Mouse (Mus musculus) adrenal gland (tissue): ENCODE results near the gene Fgd3.

Experiments used
- intact Hi-C: fragments of 180-260 bp; cut with DNase I; formaldehyde crosslinking; loops from one replicate; pipeline ENCODE4 v1.15.1; 2025

Gene Fgd3

DNA sequence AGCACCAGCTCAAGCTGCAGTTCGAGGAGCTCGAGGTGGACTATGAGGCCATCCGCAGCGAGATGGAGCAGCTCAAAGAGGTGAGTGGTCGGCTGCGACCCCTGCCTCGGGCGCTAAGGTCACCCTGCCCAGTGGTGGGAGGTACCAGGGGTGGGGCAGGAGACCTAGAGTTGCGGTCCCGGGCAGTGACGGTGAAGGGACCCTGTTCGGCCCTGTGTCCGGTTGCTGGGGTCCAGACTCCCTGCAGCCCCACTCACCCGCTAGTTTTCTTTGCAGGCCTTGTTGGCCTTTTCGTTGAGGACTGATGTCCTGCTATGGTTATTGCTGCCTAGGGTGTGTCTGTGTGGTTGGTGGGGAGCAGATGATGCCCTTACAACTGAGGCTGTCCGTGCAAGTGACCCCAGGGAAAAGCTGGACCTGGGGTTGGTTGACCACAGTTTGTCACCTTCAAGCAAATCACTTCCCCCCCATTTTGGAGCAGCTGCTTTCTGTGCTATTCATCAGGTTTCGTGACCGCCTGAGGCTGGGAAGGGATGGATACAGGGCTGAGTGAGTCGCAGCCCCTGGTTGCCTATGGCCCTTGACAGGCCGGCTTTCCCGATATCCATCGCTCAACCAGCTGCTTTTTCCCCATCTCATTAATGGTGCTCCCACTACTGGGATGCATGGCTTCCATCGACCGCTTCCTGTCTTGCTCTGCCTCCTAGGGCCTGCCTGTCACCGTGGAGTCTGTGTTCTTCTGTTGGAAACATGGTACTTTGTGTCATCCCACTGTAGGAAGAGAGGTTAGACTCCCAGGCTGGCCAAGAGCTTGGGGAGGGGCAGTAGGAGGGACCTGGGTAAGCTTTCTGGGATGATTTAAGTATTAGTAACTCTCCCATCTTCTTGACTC, 22.0 kb upstream of the Fgd3 start:
- intact Hi-C loops = no loop called here

DNA sequence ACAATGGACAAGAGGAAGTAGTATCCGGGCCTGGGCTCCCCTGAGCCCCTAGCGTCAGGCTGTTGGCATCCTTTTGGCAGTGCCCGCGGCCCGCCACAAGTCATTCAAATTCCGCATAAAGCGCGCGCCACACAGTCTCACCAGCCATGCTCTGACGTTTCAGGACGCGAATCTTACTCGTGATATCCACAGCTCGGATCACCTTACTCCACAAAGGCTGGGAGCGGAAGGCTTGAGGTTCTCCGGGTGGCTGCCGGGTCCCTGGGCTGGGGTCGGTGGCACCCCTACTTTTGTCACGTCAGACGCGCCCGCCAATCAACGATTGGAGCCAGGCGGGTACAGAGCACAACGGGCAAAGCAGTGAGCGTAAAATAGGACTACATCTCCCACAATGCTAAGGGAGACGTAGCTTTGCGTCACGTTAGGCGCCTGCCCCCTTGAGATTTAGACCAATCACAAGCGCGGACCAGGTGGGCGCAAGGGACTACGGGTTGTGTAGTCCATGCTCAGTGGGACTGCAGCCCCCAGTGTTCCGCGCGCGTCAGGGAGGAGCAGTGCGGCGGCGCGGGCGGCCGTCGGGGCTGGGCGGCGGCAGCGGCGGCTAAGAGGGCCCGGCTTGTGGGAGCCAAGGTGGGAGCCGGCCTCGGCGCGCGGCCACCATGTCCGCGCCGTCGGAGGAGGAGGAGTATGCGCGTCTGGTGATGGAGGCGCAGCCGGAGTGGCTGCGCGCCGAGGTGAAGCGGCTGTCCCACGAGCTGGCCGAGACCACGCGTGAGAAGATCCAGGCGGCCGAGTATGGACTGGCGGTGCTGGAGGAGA, 21.1 kb upstream of the Fgd3 start, which contains the start of gene Bicd2:
Gene Bicd2 (plus strand): TSS at position 574 of the 819 bp plus-strand sequence.
- intact Hi-C loops = no loop called here

DNA sequence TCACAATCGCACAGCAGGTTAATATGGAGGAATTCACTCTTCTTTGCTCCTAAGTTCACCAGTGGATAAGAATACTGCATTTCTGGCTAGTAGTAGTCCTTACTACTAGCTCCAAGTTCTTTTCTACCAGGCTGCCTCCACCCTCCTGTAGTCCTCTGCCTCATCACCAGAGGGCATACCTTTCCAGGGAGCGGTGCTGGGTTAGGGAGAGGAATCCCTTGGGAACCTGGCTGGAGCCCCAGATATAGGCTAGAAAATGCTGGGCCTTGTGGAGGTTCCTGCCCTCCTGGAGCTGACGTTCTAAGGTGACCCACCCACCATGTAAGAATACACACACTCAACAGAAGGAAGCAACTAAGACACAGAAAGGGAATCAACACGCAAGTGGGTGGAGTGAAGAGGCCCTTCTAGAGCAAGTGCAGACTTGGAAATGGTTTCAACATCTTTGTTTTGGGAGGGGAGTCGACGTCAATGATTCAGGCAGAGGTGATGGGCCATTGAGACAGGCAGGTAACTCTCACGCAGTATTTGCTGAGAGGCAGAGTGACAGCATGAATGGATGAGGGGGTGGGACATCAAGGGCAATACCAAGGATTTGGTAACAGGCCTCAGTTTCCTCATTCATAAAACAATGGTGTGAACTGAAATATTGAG, 18.9 kb upstream of the Fgd3 start:
- intact Hi-C loops = loop anchor here (1.0 to 5.0 kb wide), 2 partner anchors 42 to 313 kb away; partner anchors contain the start of genes Cenpp and Nol8

DNA sequence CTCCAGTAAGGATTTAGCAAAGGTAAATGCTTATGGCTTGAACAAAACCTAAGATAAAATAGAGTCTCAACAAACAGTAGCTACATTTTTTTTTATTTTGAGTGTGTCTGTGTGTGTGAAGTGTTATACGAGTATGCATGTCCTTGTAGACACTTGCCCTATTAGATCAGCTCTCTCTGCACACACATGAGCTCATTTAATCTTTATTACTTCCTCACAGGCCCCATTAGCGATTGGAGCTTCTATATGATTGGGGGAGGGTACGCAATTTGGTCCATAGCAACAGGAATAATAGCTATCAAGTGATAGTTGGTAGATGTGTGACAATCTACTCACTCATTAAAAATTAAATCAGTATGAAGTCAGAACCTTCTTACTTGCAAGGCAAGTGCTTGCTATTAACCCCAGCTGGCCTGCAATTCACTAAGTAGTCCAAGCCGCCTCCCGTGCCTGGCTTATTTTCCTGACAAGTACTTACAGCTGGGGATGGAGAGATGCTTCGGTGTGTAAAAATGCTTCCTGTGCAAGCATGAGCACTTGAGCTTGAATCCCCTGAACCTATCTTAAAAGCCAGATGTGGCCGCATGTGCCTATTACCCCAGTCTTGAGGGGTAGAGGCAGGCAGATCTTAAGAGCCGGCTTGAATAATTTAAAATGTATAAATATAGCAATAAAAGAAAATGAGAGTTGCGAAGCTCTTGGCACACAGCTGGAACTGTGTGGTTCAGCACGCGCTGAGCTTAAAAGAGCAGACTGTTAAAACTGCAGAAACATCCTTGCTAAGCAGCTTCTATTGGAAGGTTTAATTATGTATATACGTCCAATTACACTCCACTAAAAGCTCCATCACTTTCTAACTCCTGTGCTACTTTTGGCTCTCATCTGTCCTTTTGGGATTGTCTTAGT, 15.2 kb upstream of the Fgd3 start:
- intact Hi-C loops = loop anchor here (5.0 kb wide), 1 partner anchor 317 kb away; the partner anchor contains the start of genes Cenpp and Nol8

DNA sequence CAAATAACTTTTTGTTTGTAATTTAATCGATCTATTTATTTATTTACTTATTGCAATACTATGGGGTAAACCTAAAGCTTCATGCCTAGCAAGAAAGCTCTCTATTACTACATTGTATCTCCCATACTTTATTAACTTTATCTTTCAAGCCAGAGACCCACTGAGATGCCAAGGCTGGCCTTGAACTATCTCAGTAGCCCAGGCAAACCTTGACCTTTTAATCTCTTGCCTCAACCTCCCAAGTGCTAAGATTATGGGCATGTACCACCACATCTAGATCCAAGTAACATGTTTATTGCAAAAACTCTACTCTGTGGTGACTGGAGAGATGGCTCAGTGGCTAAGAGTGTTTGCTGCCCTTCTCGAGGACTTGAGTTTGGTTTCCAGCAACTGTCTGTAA, 13.1 kb upstream of the Fgd3 start:
- intact Hi-C loops = no loop called here

DNA sequence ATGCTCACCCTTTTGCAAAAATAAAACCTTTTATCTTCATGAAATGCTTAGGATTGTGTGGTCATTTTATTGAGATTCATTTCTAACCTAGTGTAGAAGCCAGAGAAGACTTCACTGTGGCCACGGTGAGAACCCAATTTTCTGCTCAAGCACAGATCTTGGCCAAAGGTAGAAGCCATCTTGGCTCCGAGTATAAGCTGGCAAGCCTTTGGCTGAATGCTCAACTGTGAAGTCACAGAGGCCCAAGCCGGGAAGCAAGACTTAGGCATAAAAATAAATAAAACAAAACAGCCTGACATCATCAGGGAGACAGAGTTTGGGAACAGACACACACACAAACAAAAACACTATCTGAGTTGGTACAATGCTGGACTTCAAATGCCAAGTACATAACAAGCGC, 8.0 kb upstream of the Fgd3 start:
- intact Hi-C loops = no loop called here

DNA sequence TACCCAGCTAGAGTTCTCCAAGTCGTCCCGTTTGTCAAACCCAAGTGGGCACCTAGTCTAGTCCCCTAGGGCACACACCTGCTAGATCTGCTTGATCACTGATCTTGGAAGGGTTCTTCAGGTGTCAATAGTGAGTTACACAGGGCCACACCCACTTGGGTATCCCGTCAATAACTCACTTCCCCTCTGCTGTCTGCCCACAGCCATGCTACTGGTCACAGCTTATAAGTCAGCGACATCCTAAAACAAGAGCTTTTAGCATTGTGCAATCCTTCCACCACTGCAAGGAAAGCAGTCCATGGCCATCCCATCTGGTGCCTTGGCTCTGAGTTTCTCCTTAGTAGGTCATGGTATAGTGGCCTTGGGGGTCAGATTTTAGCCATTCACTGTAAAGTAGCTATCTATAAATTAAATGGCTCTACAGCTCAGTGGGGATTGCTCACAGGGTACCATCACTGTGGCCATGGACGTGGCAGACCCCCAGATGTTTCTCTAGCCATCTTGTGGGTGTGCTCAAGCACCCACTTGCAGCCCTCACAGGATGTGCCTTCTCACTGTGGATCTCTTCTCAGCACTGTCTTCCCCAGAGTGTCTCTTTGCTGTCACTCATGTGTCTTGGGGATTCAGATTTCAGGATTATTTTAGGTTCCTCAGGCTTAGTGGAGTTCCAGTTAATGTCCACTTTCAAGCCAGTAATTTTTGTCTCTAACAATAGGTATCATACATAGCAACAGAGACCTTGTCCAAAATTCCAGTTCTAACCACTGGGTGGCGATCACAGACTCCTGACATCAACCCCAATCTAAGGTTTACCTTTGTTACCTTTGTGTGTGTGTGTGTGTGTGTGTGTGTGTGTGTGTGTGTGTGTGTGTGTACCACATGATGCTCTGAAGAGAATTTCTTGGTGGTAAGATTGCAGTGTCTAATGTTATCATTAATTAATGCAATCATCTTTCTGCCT, 6.4 kb upstream of the Fgd3 start:
- intact Hi-C loops = no loop called here

DNA sequence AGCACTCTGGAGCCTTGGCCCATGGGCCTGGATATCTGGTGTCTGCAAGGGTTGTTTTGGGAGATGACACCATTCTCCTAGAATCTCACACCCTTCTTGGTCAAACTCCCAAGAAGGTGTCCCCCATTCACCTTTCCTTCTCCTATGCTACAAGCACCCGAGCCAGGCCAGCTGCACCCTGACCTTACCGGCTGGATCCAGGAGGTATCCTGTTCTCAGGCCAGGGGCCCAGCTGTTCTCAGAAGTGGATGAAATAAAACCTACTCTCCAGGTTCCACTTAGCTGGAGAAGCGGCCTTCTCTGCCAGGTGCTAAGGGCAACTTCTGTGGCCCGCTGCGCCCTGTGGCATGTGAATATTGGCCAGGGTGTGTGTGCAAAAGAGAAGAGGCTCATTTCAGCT, 4.8 kb upstream of the Fgd3 start:
- intact Hi-C loops = no loop called here

DNA sequence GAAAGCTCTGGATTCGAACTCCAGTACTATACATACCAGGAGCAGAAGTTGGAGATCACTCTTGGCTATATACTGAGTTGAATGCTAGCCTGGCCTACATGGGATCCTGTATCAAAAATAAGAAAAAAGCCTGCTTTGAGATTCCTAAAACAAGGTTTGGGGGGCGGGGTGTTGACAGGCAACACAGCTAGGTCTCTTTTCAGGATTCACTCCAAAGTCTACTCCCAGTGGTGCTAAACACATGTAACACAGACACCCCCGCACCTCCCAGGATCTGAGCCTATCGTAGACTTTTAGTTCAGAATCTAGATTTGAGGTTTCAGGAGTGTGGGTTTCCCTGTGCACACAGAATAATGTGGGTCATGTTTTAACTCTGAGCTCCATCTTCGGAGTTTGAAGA, 2.6 kb upstream of the Fgd3 start:
- intact Hi-C loops = no loop called here

DNA sequence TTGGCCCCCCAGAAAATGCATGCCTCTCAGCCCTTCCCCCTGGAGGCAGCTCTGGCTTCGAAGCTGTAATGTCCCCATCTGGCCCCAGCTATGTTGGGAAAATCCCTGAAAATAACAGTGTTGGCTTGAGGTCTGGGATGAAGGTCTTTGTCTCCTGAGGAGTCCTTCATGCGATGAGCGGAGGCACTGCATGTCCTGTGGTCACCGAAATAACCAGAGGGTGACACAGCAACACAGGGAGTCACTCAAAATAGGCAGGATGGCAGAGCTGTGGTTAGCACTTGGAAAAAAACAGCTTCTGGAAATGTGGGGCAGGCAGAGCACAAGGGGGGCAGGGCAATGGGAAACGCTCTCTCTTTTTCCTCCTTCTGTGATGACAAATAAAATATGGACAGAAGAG, 2.1 kb upstream of the Fgd3 start:
- intact Hi-C loops = no loop called here

DNA sequence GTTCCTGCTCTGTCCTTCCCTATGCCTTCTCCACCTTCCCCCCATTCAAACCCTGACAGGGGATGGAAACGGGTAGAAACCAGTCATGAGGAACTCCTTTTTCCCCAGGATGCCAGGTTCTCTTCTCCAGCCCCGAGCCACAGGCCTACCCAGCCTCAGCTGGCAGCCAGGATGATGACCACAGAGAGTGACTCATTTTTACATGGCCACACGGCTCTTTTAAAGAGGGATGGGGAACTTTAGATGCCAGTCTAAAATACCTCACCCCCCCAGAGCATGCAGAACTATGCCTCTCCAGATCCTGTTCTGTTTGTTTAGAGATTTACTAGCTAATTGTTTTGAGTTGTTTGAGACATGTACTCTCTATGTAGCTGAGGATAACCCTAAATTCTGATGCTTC, 1.3 kb upstream of the Fgd3 start:
- intact Hi-C loops = no loop called here

DNA sequence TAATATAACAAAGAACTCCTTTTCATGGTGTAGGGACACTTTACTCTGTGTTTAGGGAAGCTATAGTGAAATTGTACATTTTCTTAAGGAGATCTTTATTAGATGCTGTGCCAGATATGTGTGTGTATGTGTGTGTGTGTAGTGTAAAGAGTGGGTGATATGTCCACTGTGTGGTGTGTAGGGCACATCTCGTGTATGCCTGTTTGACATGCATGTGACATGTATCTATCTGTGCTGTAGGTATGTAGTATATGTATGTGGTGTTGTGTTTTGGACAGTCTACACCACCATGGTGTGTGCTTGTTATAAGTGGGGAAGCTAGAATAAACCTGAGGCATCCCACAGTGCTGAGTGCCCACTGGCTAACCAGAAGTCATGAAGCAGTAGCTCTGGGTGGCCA, 403 bp upstream of the Fgd3 start:
- intact Hi-C loops = no loop called here

DNA sequence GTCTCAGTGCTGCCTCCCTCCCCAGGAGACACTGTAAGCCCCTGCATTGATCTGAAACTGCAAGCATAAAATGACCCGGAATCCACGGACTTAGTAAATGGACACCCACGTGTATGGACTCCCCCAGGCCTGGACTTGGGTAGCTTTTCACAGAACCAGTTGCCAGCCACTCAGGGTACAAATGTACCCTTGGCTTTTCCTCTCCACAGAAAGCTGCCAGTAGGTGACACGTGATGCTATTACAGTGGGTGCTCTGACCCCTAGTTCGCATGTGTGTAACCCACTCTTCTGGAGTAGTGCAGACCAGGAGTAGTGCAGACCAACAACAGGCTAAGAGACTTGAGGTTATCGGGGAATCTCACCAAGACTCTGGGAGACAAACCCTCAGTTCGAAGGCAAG, 2.2 kb downstream of the Fgd3 start:
- intact Hi-C loops = no loop called here

DNA sequence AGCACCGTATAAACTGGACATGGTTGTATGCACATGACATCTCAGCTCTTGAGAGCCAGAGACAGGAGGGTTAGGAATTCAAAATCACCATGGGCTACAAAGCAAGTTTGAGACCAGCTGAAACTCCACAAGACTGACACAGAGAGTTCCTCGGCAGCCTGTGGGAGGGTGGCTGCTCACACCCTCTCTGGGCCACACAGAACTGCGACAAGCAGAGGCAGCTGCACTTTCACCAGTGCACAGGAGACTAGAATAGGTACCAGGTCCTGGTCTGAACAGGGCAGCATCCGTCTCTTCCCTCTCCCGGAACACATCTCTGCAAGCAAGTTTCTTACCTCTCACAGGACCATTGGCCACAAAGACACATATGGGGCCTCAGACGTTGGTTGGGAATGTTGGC, 2.6 kb downstream of the Fgd3 start:
- intact Hi-C loops = no loop called here

DNA sequence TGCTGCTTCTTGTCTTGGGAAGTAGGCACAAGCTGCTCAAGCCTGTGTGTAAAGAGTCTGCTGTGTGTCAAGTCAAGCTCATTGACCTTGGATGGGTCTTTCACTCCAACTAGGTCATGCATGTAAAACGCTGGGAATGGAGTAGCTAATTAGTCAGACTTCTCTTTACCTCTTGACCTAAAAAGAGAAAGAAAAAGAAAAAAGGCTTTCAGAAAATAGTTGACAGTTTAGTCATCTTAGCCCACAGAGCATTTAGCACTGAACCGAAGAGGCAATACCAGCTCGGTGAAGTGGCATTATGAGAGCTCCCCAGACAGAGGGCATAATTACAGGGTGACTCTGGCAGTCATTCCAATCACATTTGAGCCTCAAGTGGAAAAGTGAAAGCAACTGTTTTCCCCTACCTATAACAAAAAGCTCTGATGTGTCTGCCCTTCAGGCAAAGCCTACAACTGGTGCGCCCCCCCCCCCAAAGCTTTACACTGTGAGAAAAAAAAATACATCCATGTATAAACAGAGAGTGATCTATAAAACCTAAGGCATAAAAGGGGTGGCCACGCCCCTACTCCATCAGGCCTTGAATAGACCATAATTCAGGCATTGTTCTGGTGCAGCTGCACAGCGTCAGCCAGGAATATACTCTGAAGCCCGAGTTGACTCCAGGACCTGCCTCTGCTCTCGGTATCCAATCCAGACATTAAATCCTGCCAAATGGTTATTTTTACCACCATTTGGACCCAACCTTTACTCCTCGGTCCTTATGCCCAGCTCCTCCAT, 3.5 kb downstream of the Fgd3 start:
- intact Hi-C loops = no loop called here

DNA sequence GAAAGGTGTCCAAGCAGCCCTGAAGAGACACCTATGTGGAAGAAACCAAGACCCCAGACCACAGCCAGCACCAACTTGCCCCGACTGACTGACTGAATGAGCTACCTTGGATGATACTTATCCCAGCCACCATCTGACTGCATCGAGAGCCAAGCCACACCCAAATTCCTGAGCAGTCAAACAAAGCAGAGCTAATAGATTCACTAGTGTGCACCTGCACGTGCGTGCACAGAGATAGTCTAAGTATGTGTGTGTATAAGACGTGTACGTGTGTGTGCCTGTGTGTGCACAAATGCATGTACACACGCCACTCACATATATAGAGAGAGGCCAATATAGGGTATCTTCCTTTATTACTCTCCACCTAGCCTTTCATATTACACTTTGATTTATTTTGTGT, 8.5 kb downstream of the Fgd3 start:
- intact Hi-C loops = no loop called here

DNA sequence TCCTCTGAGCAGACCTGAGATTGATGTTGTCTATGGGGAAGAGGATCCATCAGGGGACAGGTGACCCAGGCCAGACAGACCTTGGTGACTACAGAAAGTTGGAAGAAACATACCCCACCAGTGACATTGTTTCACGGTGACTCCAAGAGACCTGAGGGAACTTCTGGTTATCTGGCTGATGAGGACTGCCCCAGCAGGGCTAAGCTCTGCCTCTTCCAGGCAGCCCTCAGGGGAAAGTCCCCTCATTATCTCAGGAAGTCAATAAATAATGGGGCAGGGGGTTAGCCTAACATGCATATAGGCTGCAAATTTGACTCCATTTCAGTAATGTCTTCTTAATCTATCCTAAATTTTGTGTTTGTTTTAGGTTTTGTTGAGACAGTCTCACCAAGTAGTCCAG, 10.6 kb downstream of the Fgd3 start:
- intact Hi-C loops = no loop called here

DNA sequence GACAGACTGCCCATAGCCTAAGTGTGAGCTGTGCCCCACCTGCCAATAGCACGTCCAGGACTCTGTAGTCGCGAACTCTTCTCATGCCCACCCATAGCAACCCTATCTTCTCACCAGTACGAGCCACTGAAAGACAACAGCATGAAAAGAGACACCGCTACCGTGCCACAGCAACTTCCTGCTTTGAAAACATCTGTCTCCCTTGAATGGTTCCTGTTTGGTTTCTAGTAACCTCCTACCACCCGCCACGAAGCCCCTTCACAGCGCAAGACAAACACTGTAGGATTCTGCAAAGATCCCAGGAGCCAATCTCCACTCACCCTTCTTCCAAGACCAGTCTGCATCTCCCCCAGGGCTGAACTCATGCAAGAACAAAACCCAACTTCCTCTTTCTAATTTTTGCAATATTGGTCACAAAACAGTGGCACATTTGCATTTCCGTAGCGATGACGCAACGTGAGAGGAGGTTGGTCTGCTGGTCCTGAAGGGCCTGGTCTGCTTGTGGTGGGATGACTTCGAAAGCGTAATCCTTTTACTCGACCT, 11.2 kb downstream of the Fgd3 start:
- intact Hi-C loops = no loop called here

DNA sequence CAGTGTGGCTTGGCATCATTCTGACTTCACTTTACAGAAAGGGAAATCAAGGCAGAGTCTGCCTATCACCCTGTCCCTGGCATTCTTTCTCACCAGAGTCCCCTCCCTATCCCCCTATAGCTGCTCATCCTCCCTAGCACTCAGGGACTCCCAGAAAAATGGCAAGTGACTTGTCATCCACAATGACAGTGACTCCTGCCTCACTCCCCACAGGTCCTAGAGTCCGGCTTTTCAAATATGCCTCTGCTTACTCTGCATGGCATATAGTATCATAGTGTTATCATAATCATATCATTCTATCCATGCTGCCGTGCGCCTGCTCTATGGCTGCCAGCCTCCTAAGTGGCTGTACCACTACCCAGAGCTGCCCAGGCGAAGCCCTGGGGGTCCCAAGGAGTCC, 11.9 kb downstream of the Fgd3 start:
- intact Hi-C loops = no loop called here
